Mouse (Mus musculus) hindbrain, embryonic 14.5 days (tissue): ENCODE results near the gene Arhgap35. TPM values are rescaled to one million over a fixed set of nuclear protein-coding genes. Genes with fewer than 3 reads are reported as not detected.
"Not testable (repeated sequence)": the region's sequence is repeated elsewhere in the genome, so short reads cannot be mapped to it uniquely, and the experiment has no call there.

Source experiments
- ATAC-seq: fragments of 200-750 bp; cut with Nextera tagmentation; 2 replicates; pipeline ENCODE4 v1.8.0; 2017; ENCODE audit warnings: moderate number of reproducible peaks, mild to moderate bottlenecking, moderate TSS enrichment, moderate library complexity; ENCODE audit not compliant: low FRiP score
- DNase-seq: peaks from one replicate; pipeline ENCODE4 v3.0.0-alpha.2; 2015; ENCODE audit warnings: low spot score
- H3K27ac ChIP-seq: fragments of 300-500 bp; sonication (generic); 2 replicates; pipeline ENCODE4 v1.5.1; 2014; ENCODE audit warnings: mild to moderate bottlenecking, moderate library complexity
- H3K27me3 ChIP-seq: fragments of 300-500 bp; sonication (generic); 2 replicates; pipeline ENCODE4 v1.6.1; 2014; ENCODE audit warnings: mild to moderate bottlenecking, low read length, mixed read lengths; ENCODE audit not compliant: control insufficient read depth, insufficient read depth
- H3K36me3 ChIP-seq: fragments of 300-500 bp; sonication (generic); replicated peaks from 2 replicates; pipeline ENCODE4 v1.6.1; 2014; ENCODE audit not compliant: control insufficient read depth, insufficient read depth
- H3K4me1 ChIP-seq: fragments of 300-500 bp; sonication (generic); replicated peaks from 2 replicates; pipeline ENCODE4 v1.6.1; 2014; ENCODE audit warnings: antibody characterized with exemption, low read length, mixed read lengths; ENCODE audit not compliant: control insufficient read depth, insufficient read depth
- H3K4me2 ChIP-seq: fragments of 300-500 bp; sonication (generic); replicated peaks from 2 replicates; pipeline ENCODE4 v1.6.1; 2014; ENCODE audit warnings: mild to moderate bottlenecking, moderate library complexity
- H3K4me3 ChIP-seq: fragments of 300-500 bp; sonication (generic); replicated peaks from 2 replicates; pipeline ENCODE4 v1.5.1; 2014; ENCODE audit warnings: mild to moderate bottlenecking, low read length
- H3K9ac ChIP-seq: fragments of 300-500 bp; sonication (generic); 2 replicates; pipeline ENCODE4 v1.6.1; 2014
- H3K9me3 ChIP-seq: fragments of 300-500 bp; sonication (generic); 2 replicates; pipeline ENCODE4 v1.6.1; 2016; ENCODE audit warnings: low read length; ENCODE audit not compliant: control insufficient read depth
- WGBS: fragments of 180-500 bp; shearing (Covaris S2); extraction: QIAGEN DNeasy Blood & Tissue Kit; methylation state at CpG from one replicate; pipeline ENCODE4 v1.1.7; 2014; 5-methylcytosine and 5-hydroxymethylcytosine counted together
- polyA plus RNA-seq: library from polyadenylated mRNA; unstranded; fragments of >200 nt; fragmentation: Nextera tagmentation; extraction: Ambion mirVana; gene quantifications from 2 replicates; pipeline ENCODE4 v1.2.1, GENCODE M21; 2014

Gene Arhgap35
- polyA plus RNA-seq, 1 experiment from 2014 or later = 39.7 TPM

- Histone ChIP-seq H3K4me3 (no peak overlapping the region), H3K4me2 (peak overlapping the region; percentile 69; the same call in 1 of the 2 replicates), H3K9me3 (no peaks in the 10 kb centered on the region), H3K9ac (no peak overlapping the region), H3K27me3 (no peaks in the 10 kb centered on the region), H3K27ac (no peak overlapping the region), H3K36me3 (peaks cover 4% of the 10 kb centered on the region; the same call in 1 of the 2 replicates), H3K4me1 (peaks cover 42% of the 10 kb centered on the region)
- 79% methylated on average over 2 of the region's 2 CpGs for WGBS
- DNase-seq = no peak
- ATAC-seq = no peak
Observed at GRCm38 (mm10) chr7:16610345-16610744, 4.4 kb downstream of the Arhgap35 start.

GRCm38 (mm10) chr7:16608961-16609360 lies 5.8 kb downstream of the Arhgap35 start:
- Histone ChIP-seq H3K27me3 (no peaks in the 10 kb centered on the region), H3K4me2 (no peak overlapping the region), H3K27ac (no peak overlapping the region), H3K9ac (no peak overlapping the region), H3K4me3 (no peak overlapping the region), H3K36me3 (peaks cover 4% of the 10 kb centered on the region; the same call in 1 of the 2 replicates), H3K4me1 (peaks cover 42% of the 10 kb centered on the region), H3K9me3 (no peaks in the 10 kb centered on the region)
- DNase-seq = no peak
- ATAC-seq = no peak
- WGBS = 85% methylated on average over 1 of the region's 1 CpGs

DNA sequence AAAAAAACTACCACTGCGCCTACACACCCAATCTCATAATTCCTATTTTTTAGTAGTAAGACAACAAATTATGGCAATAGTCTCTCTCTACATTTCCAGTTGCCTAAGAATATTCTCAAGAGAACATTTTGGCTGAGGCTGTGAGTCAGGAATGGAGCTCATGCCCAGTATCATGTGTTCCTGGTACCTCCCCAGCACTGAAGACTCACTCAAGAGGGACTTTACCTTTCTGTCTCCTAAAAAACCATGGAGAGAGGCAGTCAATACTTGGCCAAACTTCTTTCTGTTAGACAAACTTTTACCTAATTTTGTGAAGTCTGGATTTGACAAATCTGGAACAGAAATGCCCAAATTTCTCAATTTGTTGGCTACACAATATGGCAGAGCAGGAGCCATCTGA lies 6.7 kb downstream of the Arhgap35 start:
- H3K36me3 ChIP-seq = peaks cover 4% of the 10 kb centered on the region; the same call in 1 of the 2 replicates
- WGBS = 98% methylated on average over 1 of the region's 1 CpGs
- H3K4me1 ChIP-seq = peaks cover 40% of the 10 kb centered on the region
- DNase-seq = no peak
- H3K27ac ChIP-seq = no peak overlapping the region
- no peak overlapping the region for H3K4me3 ChIP-seq
- no peak for ATAC-seq
- H3K27me3 ChIP-seq = no peaks in the 10 kb centered on the region
- no peak overlapping the region for H3K4me2 ChIP-seq
- no peaks in the 10 kb centered on the region for H3K9me3 ChIP-seq
- H3K9ac ChIP-seq = no peak overlapping the region

DNA sequence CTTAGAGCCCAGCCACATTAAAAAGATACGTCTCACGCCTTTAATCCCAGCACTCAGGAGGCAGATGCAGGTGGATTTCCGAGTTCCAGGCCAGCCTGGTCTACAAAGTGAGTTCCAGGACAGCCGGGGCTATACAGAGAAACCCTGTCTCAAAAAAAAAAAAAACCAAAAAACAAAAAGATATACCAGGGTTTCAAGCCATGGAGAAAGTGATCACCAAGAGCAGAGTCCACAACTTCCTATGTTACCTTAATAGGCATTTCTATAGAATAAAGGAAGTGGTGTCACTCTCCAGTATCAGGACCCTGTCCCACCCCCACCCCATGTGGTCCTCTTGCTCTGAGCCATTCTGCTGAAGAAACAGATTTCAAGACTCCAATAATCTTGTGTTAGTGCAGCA lies 8.0 kb downstream of the Arhgap35 start:
- H3K27ac ChIP-seq, H3K4me2 ChIP-seq, ATAC-seq, H3K36me3 ChIP-seq, DNase-seq, H3K4me3 ChIP-seq, H3K9me3 ChIP-seq, H3K9ac ChIP-seq, H3K27me3 ChIP-seq: not testable (repeated sequence)
- H3K4me1 ChIP-seq = peaks cover 27% of the 10 kb centered on the region
- 95% methylated on average over 4 of the region's 4 CpGs for WGBS

GRCm38 (mm10) chr7:16604141-16604540 lies 10.7 kb downstream of the Arhgap35 start:
- no peak for DNase-seq

GRCm38 (mm10) chr7:16601683-16602102 lies 13.1 kb downstream of the Arhgap35 start:
- Histone ChIP-seq H3K4me2 (no peak overlapping the region), H3K4me3 (no peak overlapping the region), H3K27ac (no peak overlapping the region), H3K9me3 (no peaks in the 10 kb centered on the region), H3K27me3 (no peaks in the 10 kb centered on the region), H3K4me1 (no peaks in the 10 kb centered on the region; the same call in 1 of the 2 replicates), H3K9ac (no peak overlapping the region), H3K36me3 (no peaks in the 10 kb centered on the region)
- 72% methylated on average over 4 of the region's 4 CpGs for WGBS
- no peak for ATAC-seq
- no peak for DNase-seq

More at GRCm38 (mm10) chr7:16604141-16604540, 10.7 kb downstream of the Arhgap35 start:
- Histone ChIP-seq H3K9ac (no peak overlapping the region), H3K27ac (no peak overlapping the region), H3K4me2 (no peak overlapping the region), H3K4me1 (peaks cover under 1% of the 10 kb centered on the region; the same call in 1 of the 2 replicates), H3K27me3 (no peaks in the 10 kb centered on the region), H3K36me3 (peaks cover 4% of the 10 kb centered on the region; the same call in 1 of the 2 replicates), H3K9me3 (no peaks in the 10 kb centered on the region), H3K4me3 (no peak overlapping the region)
- WGBS = 95% methylated on average over 1 of the region's 1 CpGs
- no peak for ATAC-seq

GRCm38 (mm10) chr7:16599006-16599405 lies 15.8 kb downstream of the Arhgap35 start:
- no peak overlapping the region for H3K27ac ChIP-seq
- H3K4me3 ChIP-seq = no peak overlapping the region
- no peaks in the 10 kb centered on the region for H3K27me3 ChIP-seq
- DNase-seq (no peak), ATAC-seq (no peak)
- H3K36me3 ChIP-seq = 0 out of 2 replicates have a peak, but pooled peaks cover 5% of the 10 kb centered on the region
- H3K4me1 ChIP-seq = no peaks in the 10 kb centered on the region; the same call in 1 of the 2 replicates
- H3K4me2 ChIP-seq = no peak overlapping the region
- H3K9me3 ChIP-seq = no peaks in the 10 kb centered on the region
- WGBS = 63% methylated on average over 2 of the region's 2 CpGs
- no peak overlapping the region for H3K9ac ChIP-seq

- WGBS = 70% methylated on average over 1 of the region's 1 CpGs
- ATAC-seq (no peak), DNase-seq (no peak)
- Histone ChIP-seq H3K4me3 (no peak overlapping the region), H3K27ac (no peak overlapping the region), H3K4me1 (no peaks in the 10 kb centered on the region), H3K9me3 (no peaks in the 10 kb centered on the region), H3K27me3 (no peaks in the 10 kb centered on the region), H3K36me3 (peaks cover 5% of the 10 kb centered on the region; the same call in 1 of the 2 replicates), H3K9ac (no peak overlapping the region), H3K4me2 (no peak overlapping the region)
Observed at GRCm38 (mm10) chr7:16591292-16591691, 23.5 kb downstream of the Arhgap35 start.

DNA sequence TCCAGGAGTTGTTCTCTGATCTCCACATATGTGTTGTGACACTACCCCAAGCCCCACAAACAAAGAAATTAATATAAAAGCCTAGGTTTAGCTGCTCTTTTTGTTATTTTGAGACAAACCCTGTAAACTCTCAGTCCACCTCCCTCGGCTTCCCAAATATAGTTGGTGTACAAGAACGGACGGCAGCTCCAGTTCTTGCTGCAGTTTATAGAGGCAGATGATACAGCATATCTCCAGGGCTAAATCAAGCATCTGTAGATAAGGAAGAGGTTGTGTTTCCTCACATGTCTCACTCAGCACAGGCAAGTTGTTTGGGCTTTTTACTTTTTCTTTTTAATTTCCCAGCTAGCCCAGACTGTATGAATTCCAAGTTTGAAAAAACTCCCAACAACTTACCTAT lies 27.1 kb downstream of the Arhgap35 start:
- 97% methylated on average over 3 of the region's 3 CpGs for WGBS
- ATAC-seq (no peak), DNase-seq (no peak)
- Histone ChIP-seq H3K9ac (no peak overlapping the region), H3K36me3 (no peaks in the 10 kb centered on the region), H3K27ac (no peak overlapping the region), H3K4me1 (peaks cover 4% of the 10 kb centered on the region; the same call in 1 of the 2 replicates), H3K9me3 (no peaks in the 10 kb centered on the region), H3K27me3 (no peaks in the 10 kb centered on the region), H3K4me3 (no peak overlapping the region), H3K4me2 (no peak overlapping the region)

DNA sequence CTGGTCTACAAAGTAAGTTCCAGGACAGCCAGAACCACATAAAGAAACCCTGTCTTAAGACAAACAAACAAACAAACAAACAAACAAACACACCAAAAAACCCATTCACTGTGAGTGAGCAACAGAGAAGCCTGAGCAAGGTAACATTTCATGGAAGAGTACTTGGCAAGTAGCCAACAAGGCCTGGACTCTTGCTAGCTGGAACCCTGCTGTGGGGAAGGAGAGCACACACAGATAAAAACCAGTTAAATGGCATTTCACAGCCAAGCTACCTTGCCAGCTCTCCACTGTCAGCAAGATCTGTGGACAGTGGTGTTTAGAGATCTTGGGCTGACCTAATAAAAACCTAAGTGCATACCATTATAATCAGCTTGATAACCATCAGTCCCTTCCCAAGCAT lies 30.4 kb downstream of the Arhgap35 start:
- Histone ChIP-seq H3K4me1 (peaks cover 13% of the 10 kb centered on the region; the same call in 1 of the 2 replicates), H3K27ac (no peak overlapping the region), H3K4me3 (no peak overlapping the region), H3K36me3 (no peaks in the 10 kb centered on the region), H3K9ac (no peak overlapping the region), H3K9me3 (no peaks in the 10 kb centered on the region), H3K27me3 (no peaks in the 10 kb centered on the region), H3K4me2 (no peak overlapping the region)
- no peak for ATAC-seq
- DNase-seq = no peak
